Comparison of ENCODE assay signal across 27 mouse cellular contexts in the genomic region with DNA sequence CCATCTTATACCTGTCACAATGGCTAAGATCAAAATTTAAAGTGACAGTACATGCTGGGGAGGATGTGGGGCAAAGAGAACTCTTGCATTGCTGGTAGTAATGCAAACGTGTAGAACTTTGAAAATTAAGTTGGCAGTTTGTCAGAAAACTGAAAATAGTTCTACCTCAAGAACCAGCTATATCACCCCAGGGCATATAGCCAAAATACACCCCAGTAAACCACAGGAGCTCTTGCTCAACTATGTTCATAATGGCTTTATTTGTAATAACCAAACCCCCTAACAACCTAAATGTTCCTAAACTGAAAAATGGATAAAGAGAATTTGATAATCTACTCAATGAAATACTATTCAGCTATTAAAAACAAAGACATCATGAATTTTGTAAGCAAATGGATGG.
"Had no signal": no experiment of that assay in that cellular context is flagged by ENCODE, and none has a peak within 500 bp of the region (broad histone marks: within the 10 kb centered on the region; RNA-seq: fewer than 3 reads in every experiment).

No protein-coding gene starts in this region.

- H3K27ac ChIP-seq: gastrocnemius, adult 2 months; heart, adult 2 months; hindbrain, embryonic 10.5 days; hindbrain, embryonic 12.5 days; hindbrain, embryonic 14.5 days; intestine, embryonic 15.5 days; layer of hippocampus, adult 2 months; left cerebral cortex, adult 2 months; limb, embryonic 13.5 days; limb, embryonic 15.5 days; liver, embryonic 12.5 days; liver, embryonic 14.5 days had no signal

- H3K36me3 ChIP-seq: heart, embryonic 12.5 days; hindbrain, embryonic 10.5 days; hindbrain, embryonic 12.5 days; intestine, embryonic 15.5 days; limb, embryonic 13.5 days; limb, embryonic 15.5 days; liver, embryonic 12.5 days had no signal

- ATAC-seq: hindbrain, embryonic 16.5 days; inflammation-experienced regulatory T-cells, adult 6 months; intestine, embryonic 15.5 days; intestine, postnatal 0 days; liver, embryonic 12.5 days had no signal

- H3K4me3 ChIP-seq: gastrocnemius, adult 2 months; heart, adult 2 months; heart, embryonic 12.5 days; hindbrain, embryonic 10.5 days; hindbrain, embryonic 12.5 days; intestine, embryonic 15.5 days; layer of hippocampus, adult 2 months; left cerebral cortex, adult 2 months; limb, embryonic 13.5 days; limb, embryonic 15.5 days; liver, embryonic 12.5 days had no signal

- H3K9me3 ChIP-seq: intestine, embryonic 15.5 days; limb, embryonic 15.5 days had no signal

- DNase-seq: gastrocnemius, adult 2 months; gastrocnemius, postnatal 10 days; gastrocnemius, postnatal 25 days; heart, adult 11 months; heart, adult 2 months; heart, postnatal 10 days; heart, postnatal 4 days; kidney, adult 18-20 months; kidney, adult 8-10 months; kidney, postnatal 10 days; kidney, postnatal 25 days; kidney, postnatal 4 days; left cerebral cortex, postnatal 4 days had no signal

- H3K9ac ChIP-seq: heart, embryonic 12.5 days; hindbrain, embryonic 12.5 days; hindbrain, embryonic 14.5 days; intestine, embryonic 15.5 days; limb, embryonic 13.5 days; limb, embryonic 15.5 days; liver, embryonic 12.5 days; liver, embryonic 14.5 days had no signal

- H3K4me1 ChIP-seq: heart, embryonic 12.5 days; hindbrain, embryonic 10.5 days; hindbrain, embryonic 12.5 days; intestine, embryonic 15.5 days; limb, embryonic 13.5 days; limb, embryonic 15.5 days; liver, embryonic 12.5 days had no signal

- H3K27me3 ChIP-seq: heart, embryonic 12.5 days; hindbrain, embryonic 12.5 days; intestine, embryonic 15.5 days; limb, embryonic 13.5 days; limb, embryonic 15.5 days; liver, embryonic 12.5 days had no signal

- H3K4me2 ChIP-seq: heart, embryonic 12.5 days; hindbrain, embryonic 12.5 days; hindbrain, embryonic 14.5 days; intestine, embryonic 15.5 days; limb, embryonic 13.5 days; limb, embryonic 15.5 days; liver, embryonic 12.5 days had no signal
